Mouse (Mus musculus) thymus, adult 2 months (tissue): ENCODE data around the gene Palmd. TPM values are rescaled to one million over a fixed set of nuclear protein-coding genes. Genes with fewer than 3 reads are reported as not detected.

Source experiments
- DNase-seq: peaks from one replicate; pipeline ENCODE4 v3.0.0; 2021
- H3K27ac ChIP-seq: fragments of 200-500 bp; 2 replicates; pipeline ENCODE4 v1.5.1; 2012; ENCODE audit warnings: low read length, control low read depth; ENCODE audit not compliant: control insufficient read depth, insufficient read depth
- H3K27me3 ChIP-seq: fragments of 200-500 bp; 2 replicates; pipeline ENCODE4 v1.6.1; 2012; ENCODE audit warnings: mild to moderate bottlenecking, low read length, moderate library complexity, mixed read lengths; ENCODE audit not compliant: control insufficient read depth, insufficient read depth
- H3K36me3 ChIP-seq: fragments of 200-500 bp; 2 replicates; pipeline ENCODE4 v1.6.1; 2012; ENCODE audit warnings: mild to moderate bottlenecking, low read length, moderate library complexity; ENCODE audit not compliant: control insufficient read depth, insufficient read depth
- H3K4me1 ChIP-seq: fragments of 200-500 bp; replicated peaks from 2 replicates; pipeline ENCODE4 v1.6.1; 2012; ENCODE audit warnings: low read length; ENCODE audit not compliant: control insufficient read depth, insufficient read depth
- H3K4me3 ChIP-seq: fragments of 200-500 bp; 2 replicates; pipeline ENCODE4 v1.5.1; 2012; ENCODE audit warnings: mild to moderate bottlenecking, low read length, control low read depth, moderate library complexity; ENCODE audit not compliant: control insufficient read depth, insufficient read depth
- CTCF ChIP-seq: fragments of 200-500 bp; IDR thresholded peaks from 2 replicates; pipeline ENCODE4 v1.5.1; 2012; ENCODE audit warnings: mild to moderate bottlenecking, control low read depth, low read length, moderate library complexity, borderline replicate concordance; ENCODE audit not compliant: control insufficient read depth, poor library complexity, insufficient read depth; ENCODE audit errors: extremely low read depth
- POLR2A ChIP-seq: fragments of 200-500 bp; IDR thresholded peaks from 2 replicates; pipeline ENCODE4 v1.6.1; 2012; ENCODE audit warnings: mild to moderate bottlenecking, low read length, control low read depth, moderate library complexity; ENCODE audit not compliant: control insufficient read depth, poor library complexity, insufficient read depth; ENCODE audit errors: extremely low read depth
- WGBS: fragments of 180-500 bp; shearing (Covaris S2); methylation state at CpG from one replicate; pipeline ENCODE4 v1.1.7; 2018; 5-methylcytosine and 5-hydroxymethylcytosine counted together
- polyA plus RNA-seq: library from polyadenylated mRNA; depleted of rRNA; stranded (reverse); fragments of >200 nt; gene quantifications from 2 replicates; pipeline ENCODE4 v1.2.3, GENCODE M21; 2012

Gene Palmd
- polyA plus RNA-seq, 1 experiment: 1.0 TPM

DNA sequence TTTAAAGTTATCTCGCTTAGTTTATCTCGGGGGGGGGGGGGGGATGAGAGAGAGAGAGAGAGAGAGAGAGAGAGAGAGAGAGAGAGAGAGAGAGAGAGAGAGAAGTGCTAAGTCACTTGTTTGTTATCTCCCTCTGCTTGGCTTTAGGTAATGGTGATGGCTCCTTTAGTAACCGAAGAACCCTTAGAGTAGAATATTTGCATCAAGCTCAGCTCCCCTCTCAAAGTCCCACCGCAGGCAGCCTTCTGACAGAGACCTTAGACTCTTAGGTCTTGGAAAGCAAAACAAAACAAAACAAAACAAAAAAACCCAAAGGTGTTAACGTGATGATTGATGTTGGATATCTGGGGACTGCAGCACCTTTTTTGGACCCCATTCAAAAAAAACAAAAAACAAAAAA lies 216 bp upstream of the Palmd start:
- WGBS: 40% methylated on average over 5 of the region's 5 CpGs
- H3K36me3 ChIP-seq: no peaks in the 10 kb centered on the region
- no peak overlapping the region for H3K27ac ChIP-seq
- H3K4me3 ChIP-seq: no peak overlapping the region
- TF ChIP-seq CTCF: no peak
- no peak for TF ChIP-seq POLR2A
- no peak for DNase-seq
- H3K27me3 ChIP-seq: no peaks in the 10 kb centered on the region
- H3K4me1 ChIP-seq: no peaks in the 10 kb centered on the region

DNA sequence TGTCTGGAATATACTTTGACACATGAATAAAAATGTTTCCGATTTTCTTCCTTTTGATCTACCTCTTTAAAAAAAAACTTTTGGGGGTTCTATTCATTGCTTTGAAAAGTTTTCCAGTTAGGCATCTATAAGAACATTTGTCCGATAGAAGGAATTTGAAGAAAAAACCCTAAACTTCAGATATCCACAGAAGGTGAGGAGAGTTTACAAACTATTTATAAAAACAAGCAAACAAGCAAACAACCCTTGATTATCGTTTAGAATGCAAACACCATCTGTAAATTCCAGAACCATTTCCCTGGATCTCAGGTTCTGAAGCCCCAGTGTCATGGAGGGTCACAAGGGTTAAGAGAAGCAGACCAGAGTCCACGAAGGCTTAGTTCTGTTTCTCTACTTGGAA lies 820 bp downstream of the Palmd start, which contains the start of gene 4930455H04Rik:
TSS of gene 4930455H04Rik (plus strand) at position 301 of the 400 bp plus-strand sequence.
- no peaks in the 10 kb centered on the region for H3K27me3 ChIP-seq
- H3K4me3 ChIP-seq: peak within 1 kb of the TSS; percentile 14; the same call in 1 of the 2 replicates
- no peak for TF ChIP-seq POLR2A
- no peak for TF ChIP-seq CTCF
- no peaks in the 10 kb centered on the region for H3K36me3 ChIP-seq
- no peak for DNase-seq
- H3K4me1 ChIP-seq: no peaks in the 10 kb centered on the region
- WGBS: 83% methylated on average over 4 of the region's 4 CpGs
- H3K27ac ChIP-seq: no peak within 1 kb of the TSS

DNA sequence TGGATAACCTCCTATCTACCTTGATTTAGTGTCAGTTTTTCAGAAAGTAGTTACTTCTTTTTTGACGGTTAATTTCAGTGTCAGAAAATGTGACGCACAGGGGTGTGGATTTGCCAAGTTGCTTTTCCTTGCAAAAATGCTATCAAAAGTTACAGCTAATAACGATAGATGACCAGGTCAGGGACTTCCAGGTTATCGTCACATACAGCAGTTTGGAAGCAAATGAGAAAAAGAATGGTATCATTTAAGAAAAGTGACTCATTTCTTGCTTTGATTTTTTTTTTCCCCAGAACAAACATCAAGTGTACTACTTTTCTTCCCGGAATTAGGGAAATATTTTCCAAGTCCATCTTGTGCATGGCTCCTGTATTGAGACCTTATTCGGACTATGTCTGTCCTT lies 1.4 kb downstream of the Palmd start:
- no peak overlapping the region for H3K27ac ChIP-seq
- TF ChIP-seq CTCF (no peak), POLR2A (no peak)
- H3K27me3 ChIP-seq: no peaks in the 10 kb centered on the region
- no peak overlapping the region for H3K4me3 ChIP-seq
- WGBS: 95% methylated on average over 6 of the region's 6 CpGs
- H3K36me3 ChIP-seq: no peaks in the 10 kb centered on the region
- DNase-seq: no peak
- no peaks in the 10 kb centered on the region for H3K4me1 ChIP-seq

DNA sequence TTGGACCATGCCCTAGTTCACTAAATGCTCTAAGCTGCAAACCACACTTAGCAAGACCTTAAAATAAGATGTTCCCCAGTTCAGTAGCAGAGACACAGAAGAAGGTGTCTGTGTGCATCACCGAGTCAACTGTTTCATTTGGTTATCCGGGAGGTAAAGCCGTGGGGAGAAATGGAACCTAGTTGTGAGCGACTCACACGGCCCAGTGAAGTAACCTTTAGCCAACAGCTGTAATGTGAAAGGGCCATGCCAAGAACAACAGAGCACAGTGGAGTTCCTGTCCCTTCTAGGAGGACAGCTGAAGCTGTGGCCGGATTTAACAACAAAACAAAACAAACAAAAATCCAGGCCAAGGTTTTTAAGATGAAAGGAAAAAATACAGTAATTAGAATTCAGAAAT lies 2.0 kb downstream of the Palmd start:
- H3K4me1 ChIP-seq: no peaks in the 10 kb centered on the region
- DNase-seq: no peak
- no peak overlapping the region for H3K4me3 ChIP-seq
- 83% methylated on average over 6 of the region's 6 CpGs for WGBS
- TF ChIP-seq CTCF: no peak
- TF ChIP-seq POLR2A: no peak
- H3K27me3 ChIP-seq: no peaks in the 10 kb centered on the region
- H3K36me3 ChIP-seq: no peaks in the 10 kb centered on the region
- no peak overlapping the region for H3K27ac ChIP-seq

DNA sequence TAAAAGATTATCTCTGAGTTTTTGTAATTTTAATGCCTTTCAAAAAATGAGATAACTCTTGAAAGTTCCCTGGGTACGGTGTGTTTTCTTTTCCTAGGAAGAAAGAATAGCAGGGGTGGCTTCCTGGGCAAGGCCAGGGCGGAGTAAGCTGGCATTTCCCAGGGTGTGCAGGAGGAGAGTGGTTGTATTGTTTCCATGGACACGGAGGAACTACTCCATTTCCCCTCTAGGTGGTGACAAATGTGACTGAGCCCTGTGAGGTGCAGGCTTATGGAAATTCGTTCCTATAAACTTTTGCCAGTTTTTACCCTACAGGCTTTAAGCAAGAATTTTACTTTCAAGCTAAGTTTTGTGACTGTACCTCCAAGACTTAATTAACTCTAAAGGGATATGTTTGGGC lies 2.6 kb downstream of the Palmd start:
- Histone ChIP-seq H3K4me3 (no peak overlapping the region), H3K4me1 (no peaks in the 10 kb centered on the region), H3K27ac (no peak overlapping the region), H3K36me3 (no peaks in the 10 kb centered on the region), H3K27me3 (no peaks in the 10 kb centered on the region)
- DNase-seq: no peak
- 10% methylated on average over 4 of the region's 4 CpGs for WGBS
- TF ChIP-seq CTCF (no peak), POLR2A (no peak)

DNA sequence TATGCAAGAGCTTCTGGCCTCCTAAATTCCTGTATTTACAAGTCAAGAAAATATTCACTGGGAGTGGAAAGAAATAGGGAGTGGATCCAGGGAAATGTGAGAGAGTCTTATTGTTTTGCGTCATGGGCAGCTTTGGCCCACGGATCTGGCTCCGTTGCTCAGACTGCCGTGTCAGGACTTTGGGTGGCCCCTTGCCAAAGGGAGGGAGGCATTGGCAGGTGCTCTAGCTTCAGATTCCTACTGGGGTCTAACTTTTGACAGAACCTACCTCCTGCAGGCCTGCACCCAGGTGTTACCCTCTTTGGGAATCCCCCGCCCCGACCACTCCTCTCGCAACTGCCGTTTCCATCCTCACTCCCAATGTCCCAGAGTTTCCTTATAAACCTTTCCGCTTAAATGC lies 4.4 kb downstream of the Palmd start:
- Histone ChIP-seq H3K4me3 (no peak overlapping the region), H3K27me3 (no peaks in the 10 kb centered on the region), H3K27ac (no peak overlapping the region), H3K36me3 (no peaks in the 10 kb centered on the region), H3K4me1 (no peaks in the 10 kb centered on the region)
- TF ChIP-seq CTCF (no peak), POLR2A (no peak)
- WGBS: 96% methylated on average over 9 of the region's 9 CpGs
- no peak for DNase-seq

DNA sequence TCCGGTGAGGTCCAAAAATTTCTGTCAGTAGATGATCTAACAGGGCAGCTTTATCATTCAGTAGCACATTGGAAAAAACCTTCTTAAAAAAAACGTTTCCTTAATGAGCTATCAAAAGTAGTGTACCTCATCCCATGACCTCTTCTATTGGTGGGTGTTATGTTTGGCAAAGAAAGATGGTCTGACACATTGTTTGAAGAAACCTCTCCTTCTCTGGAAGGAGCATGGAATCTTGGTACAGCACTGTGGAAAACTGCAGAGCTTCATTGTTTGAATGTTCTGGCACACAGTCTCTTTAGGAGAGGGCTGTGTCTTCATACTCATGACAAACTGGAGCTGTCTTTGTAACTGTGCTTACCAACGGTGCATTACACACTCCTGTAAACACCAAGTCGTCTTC lies 5.6 kb downstream of the Palmd start:
- no peak overlapping the region for H3K27ac ChIP-seq
- no peaks in the 10 kb centered on the region for H3K27me3 ChIP-seq
- TF ChIP-seq POLR2A: no peak
- no peak for TF ChIP-seq CTCF
- H3K4me3 ChIP-seq: no peak overlapping the region
- no peaks in the 10 kb centered on the region for H3K4me1 ChIP-seq
- no peaks in the 10 kb centered on the region for H3K36me3 ChIP-seq
- no peak for DNase-seq
- WGBS: 68% methylated on average over 4 of the region's 4 CpGs
